Mouse (Mus musculus): ENCODE data around the gene Gm49333. TPM values are rescaled to one million over a fixed set of nuclear protein-coding genes. Genes with fewer than 3 reads are reported as not detected.

The Gm49333 gene
- total and polyA plus RNA-seq, 3 experiments, result not detected

- TF ChIP-seq UBTF (IDR thresholded peaks at IDR 0.05; ENCODE audit: borderline replicate concordance, insufficient read depth, low read depth, low read length) (no peak), MYB (IDR thresholded peaks at IDR 0.05; ENCODE audit: low read depth, low read length) (no peak), ZNF384 (IDR thresholded peaks at IDR 0.05; ENCODE audit: low read depth, low read length) (no peak), ELF1 (IDR thresholded peaks at IDR 0.05; ENCODE audit: low read depth, low read length) (no peak), ZC3H11A (IDR thresholded peaks at IDR 0.05; ENCODE audit: low read depth, low read length) (no peak), POLR2A (IDR thresholded peaks at IDR 0.05; ENCODE audit: control insufficient read depth in 1 of 2, insufficient read depth in 1 of 2, low read depth in 1 of 2, low read length in 2 of 2, poor library complexity in 1 of 2) (no peak), SMC3 (IDR thresholded peaks at IDR 0.05; ENCODE audit: low read depth, low read length) (no peak), EP300 (IDR thresholded peaks at IDR 0.05; ENCODE audit: low read depth in 1 of 2, low read length in 2 of 2) (no peak), ETS1 (IDR thresholded peaks at IDR 0.05; ENCODE audit: low read depth, low read length) (no peak), CHD1 (IDR thresholded peaks at IDR 0.05; ENCODE audit: low read depth, low read length) (no peak), MAFK (IDR thresholded peaks at IDR 0.05; ENCODE audit: borderline replicate concordance, low read depth, low read length) (no peak), NRF1 (IDR thresholded peaks at IDR 0.05; ENCODE audit: insufficient read depth, low read depth, low read length, poor library complexity, severe bottlenecking) (no peak), ZKSCAN1 (IDR thresholded peaks at IDR 0.05; ENCODE audit: low read depth, low read length) (no peak), GATA1 (IDR thresholded peaks at IDR 0.05; ENCODE audit: low read depth, low read length) (no peak), SIN3A (IDR thresholded peaks at IDR 0.05; ENCODE audit: low read length) (no peak), POLR2AphosphoS2 (IDR thresholded peaks at IDR 0.05; ENCODE audit: low read length) (no peak), USF2 (IDR thresholded peaks at IDR 0.05; ENCODE audit: borderline replicate concordance in 1 of 2, insufficient read depth in 1 of 2, low read depth in 1 of 2, low read length in 2 of 2) (no peak), RCOR1 (IDR thresholded peaks at IDR 0.05; ENCODE audit: low read depth, low read length) (no peak), MAX (IDR thresholded peaks at IDR 0.05; ENCODE audit: low read length) (no peak), JUND (IDR thresholded peaks at IDR 0.05; ENCODE audit: low read depth, low read length) (no peak)
- peaks cover 0 to 15% of the 10 kb centered on the region in 2 experiments; a peak in 2 of 4 replicates for H3K36me3 ChIP-seq (ENCODE audit: control insufficient read depth in 1 of 2, insufficient read depth in 2 of 2, low read length in 2 of 2)
- no peaks in the 10 kb centered on the region for H3K9me3 ChIP-seq (replicated peaks; ENCODE audit: insufficient read depth, low read length)
- no peak overlapping the region for H3K27ac ChIP-seq (ENCODE audit: control insufficient read depth, low read depth, low read length)
- H3K9ac ChIP-seq (ENCODE audit: control insufficient read depth, low read depth, low read length, poor library complexity, severe bottlenecking), result no peak overlapping the region
- no peaks in the 10 kb centered on the region for H3K79me2 ChIP-seq (ENCODE audit: control insufficient read depth, insufficient read depth, low read length, poor library complexity)
- no peak for DNase-seq (ENCODE audit: low read depth, low spot score)
- no peak overlapping the region for H3K4me3 ChIP-seq (ENCODE audit: control insufficient read depth in 1 of 2, insufficient read depth in 1 of 2, low read depth in 2 of 2, low read length in 2 of 2)
- no peaks in the 10 kb centered on the region for H3K27me3 ChIP-seq (ENCODE audit: control insufficient read depth in 1 of 2, insufficient read depth in 2 of 2, low read length in 2 of 2)
- peaks cover 6 to 24% of the 10 kb centered on the region in 2 experiments for H3K4me1 ChIP-seq (ENCODE audit: control insufficient read depth in 1 of 2, insufficient read depth in 2 of 2, low read length in 2 of 2)
These were observed 15.7 kb upstream of the Gm49333 start for GRCm38 (mm10) chr16:20595737-20596136.

Data from MEL (cell line).